Mouse (Mus musculus) testis, postnatal 10 days (tissue): ENCODE data around the gene 4930562C15Rik.

Source experiments
- DNase-seq: peaks from one replicate; pipeline ENCODE4 v3.0.0; 2021; ENCODE audit warnings: low spot score

Gene 4930562C15Rik

DNA sequence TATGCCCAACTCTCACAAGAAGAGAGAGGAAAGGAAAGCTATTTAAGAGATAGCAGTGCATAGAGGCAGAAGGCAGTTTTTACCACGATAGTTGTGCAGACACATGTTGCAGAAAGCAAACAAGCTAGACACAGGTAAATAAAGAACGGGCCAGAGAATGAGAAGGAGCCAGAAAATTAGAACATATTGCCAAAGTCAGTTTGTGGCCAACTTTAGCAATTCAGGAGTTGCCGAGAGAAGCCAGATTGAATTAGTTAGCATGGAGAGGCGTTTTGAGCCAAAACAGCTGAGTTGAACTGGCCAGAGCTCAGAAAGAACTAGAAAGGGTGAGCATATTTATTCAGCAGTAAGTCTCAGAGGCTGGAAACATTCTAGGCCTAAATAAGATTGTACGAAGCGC is 57.0 kb downstream of the 4930562C15Rik start:
- DNase-seq = no peak

DNA sequence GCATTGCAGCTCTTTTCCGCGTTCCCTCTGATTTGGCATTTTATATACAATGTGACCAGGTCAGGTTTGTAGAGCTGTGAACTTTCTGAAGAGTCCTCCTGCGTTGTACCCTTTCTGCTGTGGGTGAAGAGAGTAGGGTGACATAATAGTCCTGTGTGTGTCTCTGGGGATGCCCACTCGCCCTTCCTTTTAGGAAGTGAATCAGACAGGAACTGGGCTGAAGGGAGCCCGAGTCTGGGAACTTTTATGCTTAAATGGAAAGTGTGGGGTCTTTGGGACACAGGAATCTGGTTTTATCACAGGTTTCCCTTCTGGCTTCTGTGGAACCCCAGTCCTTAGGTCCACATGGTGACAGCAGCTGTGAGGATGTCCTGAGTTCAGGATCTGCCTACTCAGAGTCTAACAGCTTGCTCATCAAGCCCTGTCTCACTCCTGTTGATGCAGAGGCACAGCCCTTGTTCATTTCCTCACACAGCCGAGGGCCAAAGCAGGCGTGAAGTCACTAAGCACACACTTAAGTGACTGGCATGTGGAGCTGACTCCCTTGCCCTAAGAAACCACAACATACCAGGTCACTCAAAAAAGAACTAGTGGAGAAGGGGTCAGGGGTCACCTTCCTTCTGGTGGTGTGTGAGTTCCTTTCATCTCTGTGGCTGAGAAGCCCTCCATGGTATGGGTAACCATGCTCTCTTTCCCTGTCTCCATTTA is 59.1 kb downstream of the 4930562C15Rik start:
- DNase-seq = no peak

DNA sequence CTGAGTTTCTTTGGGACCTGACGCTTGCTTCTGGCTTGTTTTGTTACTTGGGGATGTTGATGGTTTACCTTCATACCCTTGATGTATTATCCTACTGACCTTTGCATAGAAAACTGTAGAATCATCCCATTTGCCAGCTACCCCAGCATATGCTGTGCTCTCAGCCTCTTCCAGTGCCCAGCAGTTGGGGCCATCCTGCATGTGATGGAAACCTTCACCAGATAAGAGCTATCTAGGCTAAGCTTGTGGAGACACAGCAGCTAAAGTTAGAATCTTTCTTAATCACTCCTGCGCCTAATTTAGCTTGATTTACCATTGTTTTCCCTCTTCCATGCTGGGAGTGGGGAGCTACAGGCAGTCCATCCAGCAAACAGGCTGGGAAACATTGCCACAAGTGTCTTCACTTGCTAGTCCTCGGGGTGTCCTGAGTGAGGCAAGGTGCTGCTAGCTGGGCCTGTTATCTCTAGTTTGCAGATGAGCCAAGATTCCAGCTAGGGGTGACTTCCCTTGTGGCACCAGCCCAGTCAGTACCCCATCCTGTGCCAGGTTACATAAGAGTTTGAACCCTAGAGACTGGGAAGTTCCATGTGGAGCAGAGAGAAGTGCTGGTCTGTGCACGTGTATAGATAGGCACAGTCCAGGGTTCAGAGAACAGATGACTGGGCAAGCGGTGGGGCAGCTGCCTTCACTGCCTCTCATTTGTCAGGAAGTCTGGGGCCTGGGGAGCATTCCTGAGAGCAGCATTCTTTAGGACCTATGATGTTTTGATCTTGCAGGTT is 61.2 kb downstream of the 4930562C15Rik start:
- DNase-seq = no peak

- no peak for DNase-seq
These were observed 62.0 kb downstream of the 4930562C15Rik start for GRCm38 (mm10) chr16:4897146-4897730.

GRCm38 (mm10) chr16:4898881-4899280 is 63.7 kb downstream of the 4930562C15Rik start:
- no peak for DNase-seq

DNA sequence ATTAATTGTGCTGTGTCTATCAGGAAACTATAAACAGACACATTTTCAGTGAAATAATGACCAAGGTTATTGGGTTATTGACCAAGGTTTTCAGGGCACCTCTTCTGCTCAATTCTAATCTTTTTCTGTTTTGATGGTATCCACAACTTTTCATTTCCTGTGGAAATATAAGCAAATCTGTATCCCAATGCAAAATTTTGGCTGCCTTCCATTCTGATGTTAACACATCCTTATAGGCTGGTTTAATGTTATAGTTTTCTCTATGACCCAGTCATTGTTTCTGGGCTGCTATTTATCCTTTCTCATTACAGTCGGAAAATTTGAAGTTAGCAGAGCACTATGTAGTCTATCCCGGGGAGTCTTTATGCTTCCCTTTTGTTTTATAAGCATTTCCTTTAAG is 64.5 kb downstream of the 4930562C15Rik start:
- DNase-seq = no peak

DNA sequence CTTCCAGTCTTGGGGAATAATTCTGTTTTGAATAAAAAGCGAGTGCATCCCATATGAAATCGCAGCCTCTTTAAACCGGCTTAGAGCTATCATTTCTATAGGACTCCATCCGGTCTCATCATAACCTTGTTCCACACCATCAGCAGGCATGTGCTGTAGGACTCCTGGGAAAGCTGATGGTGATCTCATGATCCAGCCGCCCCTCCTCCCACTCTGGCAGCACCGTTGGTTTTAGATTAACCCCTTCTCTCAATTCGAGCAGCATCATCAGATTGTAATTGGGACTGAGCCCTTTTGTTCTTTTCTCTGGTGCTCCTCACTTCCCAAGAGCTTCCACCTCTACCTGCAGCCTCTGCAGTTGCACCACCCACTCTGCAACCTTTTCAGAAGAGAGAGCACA is 66.0 kb downstream of the 4930562C15Rik start:
- no peak for DNase-seq

DNA sequence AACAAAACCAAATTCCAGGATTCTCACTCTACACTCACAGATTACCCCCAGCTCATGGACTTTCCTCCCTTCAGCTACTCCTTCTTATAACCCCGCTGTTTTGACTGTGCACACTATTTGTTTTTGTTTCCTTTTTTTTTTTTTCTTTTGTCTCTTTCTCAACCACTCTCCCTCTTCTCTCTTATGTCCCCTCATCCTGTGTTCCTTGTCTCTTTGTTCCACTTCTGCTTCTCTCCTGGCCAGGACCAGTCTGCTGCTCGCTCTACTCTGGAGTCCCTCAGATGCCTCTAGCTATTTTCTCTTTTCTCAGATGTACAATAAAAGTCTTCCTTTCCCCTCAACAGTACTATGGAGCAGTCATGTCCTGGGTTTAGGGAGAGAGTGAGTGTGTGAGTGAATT is 67.2 kb downstream of the 4930562C15Rik start:
- no peak for DNase-seq

DNA sequence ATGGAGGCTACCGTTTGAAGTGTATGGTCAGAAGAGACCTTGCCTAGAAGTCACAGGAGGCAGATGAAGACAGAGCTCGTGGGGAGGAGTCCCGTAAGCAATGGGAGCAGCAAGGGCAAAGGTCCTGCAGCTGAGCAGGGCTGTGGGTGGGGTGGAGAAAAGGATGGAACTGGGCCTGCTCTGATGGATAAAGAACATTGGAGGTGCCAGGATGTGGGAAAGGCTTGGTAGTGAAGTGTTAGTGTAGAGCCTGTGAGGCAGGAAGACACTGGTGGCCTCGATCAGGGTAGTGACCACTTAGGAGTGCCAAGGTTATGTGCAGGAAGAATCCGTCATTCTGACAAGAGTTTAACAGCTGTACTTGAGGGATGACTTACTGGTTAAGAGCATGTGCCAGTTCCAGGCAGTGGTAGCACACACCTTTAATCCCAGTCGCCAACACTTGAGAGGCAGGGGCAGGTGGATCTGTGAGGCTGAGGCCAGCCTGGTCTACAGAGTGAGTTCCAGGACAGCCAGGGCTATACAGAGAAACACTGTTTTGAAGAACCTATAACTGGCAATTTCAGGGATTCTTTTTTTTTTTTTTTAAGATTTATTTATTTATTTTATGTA is 68.4 kb downstream of the 4930562C15Rik start:
- no peak for DNase-seq

GRCm38 (mm10) chr16:4904878-4905277 is 69.7 kb downstream of the 4930562C15Rik start:
- no peak for DNase-seq

GRCm38 (mm10) chr16:4905591-4905990 is 70.4 kb downstream of the 4930562C15Rik start:
- DNase-seq = no peak

DNA sequence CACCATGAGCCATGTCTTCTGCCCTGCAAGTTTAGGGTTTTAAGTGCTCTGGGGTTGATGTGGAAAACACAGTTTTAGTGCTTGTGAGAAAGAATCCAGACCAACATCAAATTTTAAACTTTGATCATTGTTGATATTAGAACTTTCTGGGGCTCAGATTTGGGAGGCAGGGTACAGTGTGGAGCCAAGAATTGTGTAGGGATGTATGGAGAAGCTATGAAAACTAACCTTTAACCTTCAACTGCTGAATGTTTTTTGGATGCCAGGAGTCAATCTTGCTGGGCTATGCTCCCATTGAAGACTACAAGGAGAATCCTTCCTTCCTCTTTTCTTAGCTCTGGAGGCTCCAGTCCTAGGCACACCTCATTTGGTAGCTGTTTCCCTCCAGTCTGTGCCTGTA is 71.3 kb downstream of the 4930562C15Rik start:
- no peak for DNase-seq

DNA sequence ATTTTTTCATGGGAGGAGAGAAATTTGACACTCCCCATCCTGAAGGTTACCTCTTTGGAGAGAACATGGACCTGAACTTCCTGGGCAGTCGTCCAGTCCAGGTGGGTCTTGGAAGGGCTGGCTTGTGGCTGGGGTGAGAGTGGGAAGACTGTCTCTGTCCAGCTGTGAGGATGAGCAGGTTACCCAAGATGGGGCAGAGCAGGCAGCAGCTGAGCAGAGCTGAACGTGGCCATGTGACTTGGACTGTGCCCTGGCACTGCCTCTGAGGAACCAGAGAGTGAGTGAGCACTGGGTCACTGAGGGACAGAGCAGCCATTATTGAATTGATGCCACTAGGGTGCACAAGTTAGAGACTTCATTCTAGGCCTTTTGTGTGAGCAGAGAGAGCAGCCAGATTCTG is 72.2 kb downstream of the 4930562C15Rik start:
- no peak for DNase-seq

- no peak for DNase-seq
These were observed 72.8 kb downstream of the 4930562C15Rik start for GRCm38 (mm10) chr16:4907972-4908371.

- no peak for DNase-seq
These were observed 74.5 kb downstream of the 4930562C15Rik start for GRCm38 (mm10) chr16:4909745-4910144.

DNA sequence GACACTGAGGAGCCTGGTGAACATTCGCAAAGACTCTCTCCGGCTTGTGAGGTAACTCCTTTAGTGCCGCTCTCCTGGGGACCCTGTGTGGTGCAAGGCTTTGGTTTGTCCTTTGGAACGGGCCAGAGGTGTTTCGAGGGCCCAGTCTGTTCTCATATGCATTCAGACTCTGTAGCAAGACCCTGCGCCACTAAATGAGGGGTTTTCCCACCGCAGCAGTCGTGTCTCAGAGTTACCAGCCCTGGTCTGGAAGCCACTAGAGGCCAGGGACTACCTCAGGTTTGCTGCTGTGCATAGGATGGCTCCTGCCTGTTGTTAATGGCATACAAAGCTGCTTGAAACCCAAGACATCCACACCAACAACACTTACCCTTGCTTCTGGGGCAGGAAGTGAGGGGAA is 75.5 kb downstream of the 4930562C15Rik start:
- DNase-seq = no peak

GRCm38 (mm10) chr16:4912074-4912648 is 76.9 kb downstream of the 4930562C15Rik start:
- DNase-seq = no peak

DNA sequence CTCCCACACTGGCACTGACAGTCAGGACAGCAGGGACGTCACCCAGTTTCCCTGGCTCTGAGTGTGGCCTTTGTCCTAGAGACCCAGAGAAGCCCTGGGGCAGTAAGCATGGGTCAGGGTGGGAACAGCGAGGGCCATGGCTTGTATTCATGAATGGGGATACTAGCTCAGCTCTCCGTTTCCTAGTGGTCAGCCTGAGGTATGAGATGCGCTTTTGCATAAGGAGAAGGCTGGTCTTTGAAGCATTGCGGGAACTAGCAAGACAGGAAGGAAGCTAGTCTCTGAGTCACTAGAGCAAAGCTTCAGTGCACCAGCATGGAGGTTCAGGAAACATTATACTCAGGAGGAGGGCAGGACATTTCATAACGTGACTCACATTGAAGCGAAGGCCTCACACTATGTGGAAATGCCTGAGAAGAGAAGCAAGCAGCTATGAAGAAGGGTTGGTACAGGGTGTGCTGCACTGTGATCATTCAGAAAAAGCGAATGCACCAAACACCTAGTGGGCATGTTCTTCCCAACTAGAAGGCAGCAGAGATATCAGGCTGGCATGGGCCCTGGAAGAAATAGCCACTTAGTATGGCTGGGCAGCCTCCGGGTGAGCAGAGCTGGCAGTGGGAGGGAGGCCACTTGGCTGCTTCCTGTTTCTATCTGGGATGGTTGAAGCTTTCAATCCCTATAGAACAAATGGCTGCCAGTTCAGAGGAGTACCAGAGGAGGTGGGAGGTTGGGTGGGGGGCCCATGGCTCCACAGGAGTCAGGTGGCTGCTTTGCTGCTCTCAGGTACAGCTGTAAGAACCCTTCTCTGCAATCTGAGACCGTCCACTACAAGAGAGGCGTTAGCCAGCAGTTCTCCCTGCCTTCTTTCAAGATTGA is 77.9 kb downstream of the 4930562C15Rik start:
- no peak for DNase-seq

- peak; percentile 93 for DNase-seq
These were observed 78.8 kb downstream of the 4930562C15Rik start for GRCm38 (mm10) chr16:4913783-4914735.

GRCm38 (mm10) chr16:4915931-4916330 is 80.7 kb downstream of the 4930562C15Rik start:
- no peak for DNase-seq
